11 mouse cellular contexts compared by ENCODE assay signal in the genomic region with DNA sequence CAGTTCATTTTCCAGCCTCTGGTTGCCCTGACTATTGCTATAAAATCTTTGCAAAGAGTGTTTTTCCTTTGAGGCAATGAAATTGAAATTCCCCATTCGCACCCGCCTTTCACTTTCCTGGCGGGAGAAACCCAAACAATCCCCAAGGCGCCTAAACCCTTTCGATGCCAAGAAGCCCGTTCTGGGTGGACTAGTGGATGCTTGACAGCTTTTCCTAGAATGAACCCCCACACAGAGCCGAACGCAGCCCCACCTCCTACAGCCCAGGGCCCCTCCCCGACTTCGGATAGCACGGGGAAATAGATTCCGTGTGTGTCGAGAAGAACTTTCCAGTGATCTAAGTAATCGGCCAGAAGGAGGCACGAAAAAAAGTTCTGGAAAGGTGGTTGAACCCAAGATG. TPM values are rescaled to one million over a fixed set of nuclear protein-coding genes. Genes with fewer than 3 reads are reported as not detected.
A peak's percentile ranks its signal among the peaks of the same experiment; 100 is the strongest.
DNase-seq lines count a peak whose midpoint lies in the region; ATAC-seq and TF ChIP-seq lines count a peak whose summit lies in the region.
"Had no signal": no experiment of that assay in that cellular context is flagged by ENCODE, and none has a peak within 500 bp of the region (broad histone marks: within the 10 kb centered on the region; RNA-seq: fewer than 3 reads in every experiment).

No protein-coding gene starts in this region.

- no peaks in the 10 kb centered on the region for H3K36me3 ChIP-seq in stomach, embryonic 14.5 days (ENCODE audit: control insufficient read depth, insufficient read depth, low read length)
- H3K36me3 ChIP-seq in stomach, postnatal 0 days (ENCODE audit: control insufficient read depth, insufficient read depth, low read length): no peaks in the 10 kb centered on the region
- no peaks in the 10 kb centered on the region for H3K36me3 ChIP-seq in limb, embryonic 15.5 days
- H3K36me3 ChIP-seq: heart, embryonic 15.5 days; limb, embryonic 12.5 days had no signal

- TF ChIP-seq EP300 in stomach, postnatal 0 days (optimal IDR thresholded peaks at IDR 0.05): no peak

- no peak overlapping the region; the same call in 1 of the 2 replicates for H3K4me3 ChIP-seq in stomach, embryonic 14.5 days (ENCODE audit: low read depth, low read length)
- no peak overlapping the region for H3K4me3 ChIP-seq in stomach, postnatal 0 days (ENCODE audit: low read depth, low read length)
- H3K4me3 ChIP-seq in limb, embryonic 15.5 days: peak overlapping the region; percentile 20; the same call in 1 of the 2 replicates

- TF ChIP-seq CTCF in stomach, postnatal 0 days (IDR thresholded peaks at IDR 0.05; ENCODE audit: low read depth): no peak

- 0 out of 2 replicates have a peak, but pooled peaks cover 3% of the 10 kb centered on the region for H3K4me1 ChIP-seq in stomach, embryonic 14.5 days (ENCODE audit: control insufficient read depth, insufficient read depth, low read length)
- H3K4me1 ChIP-seq in stomach, postnatal 0 days (replicated peaks; ENCODE audit: control insufficient read depth, insufficient read depth): no peaks in the 10 kb centered on the region
- peaks cover 12% of the 10 kb centered on the region for H3K4me1 ChIP-seq in limb, embryonic 15.5 days

- WGBS in stomach, embryonic 14.5 days: 8% methylated on average over 15 of the region's 15 CpGs
- 8% methylated on average over 15 of the region's 15 CpGs for WGBS in stomach, postnatal 0 days
- WGBS in limb, embryonic 15.5 days: 4% methylated on average over 15 of the region's 15 CpGs

- peak overlapping the region; percentile 40; the same call in 1 of the 2 replicates for H3K4me2 ChIP-seq in stomach, embryonic 14.5 days (replicated peaks; ENCODE audit: low read depth, low read length)
- no peak overlapping the region for H3K4me2 ChIP-seq in stomach, postnatal 0 days (replicated peaks; ENCODE audit: low read depth)
- H3K4me2 ChIP-seq in limb, embryonic 15.5 days: no peak overlapping the region

- ATAC-seq in frontal cortex, adult (ENCODE audit: low TSS enrichment): peak; percentile 21; the same call in 1 of the 2 replicates
- no peak for ATAC-seq in stomach, embryonic 14.5 days (ENCODE audit: insufficient number of reproducible peaks, insufficient read depth, low FRiP score, low read depth)
- ATAC-seq in stomach, postnatal 0 days (ENCODE audit: low FRiP score, low TSS enrichment): no peak
- no peak for ATAC-seq in limb, embryonic 15.5 days (ENCODE audit: insufficient number of reproducible peaks, low FRiP score, low TSS enrichment, low read depth)

- no peak overlapping the region for H3K9ac ChIP-seq in stomach, embryonic 14.5 days (replicated peaks; ENCODE audit: low read depth, low read length)
- no peak overlapping the region for H3K9ac ChIP-seq in stomach, postnatal 0 days (ENCODE audit: low read length)
- no peak overlapping the region for H3K9ac ChIP-seq in limb, embryonic 15.5 days
- H3K9ac ChIP-seq: heart, embryonic 15.5 days; limb, embryonic 12.5 days had no signal

- no peak for DNase-seq in frontal cortex, postnatal 14 days (ENCODE audit: low spot score in 2 of 2)
- DNase-seq in stomach, postnatal 0 days (ENCODE audit: low spot score): no peak
- no peak for DNase-seq in thymus, postnatal 10 days (ENCODE audit: low spot score in 2 of 2)
- DNase-seq in layer of hippocampus, postnatal 36 days: no peak
- DNase-seq in retina, embryonic 14.5 days (ENCODE audit: low spot score): no peak
- DNase-seq: lung, postnatal 36 days had no signal

- no peak overlapping the region for H3K27ac ChIP-seq in stomach, embryonic 14.5 days (ENCODE audit: low read length)
- no peak overlapping the region for H3K27ac ChIP-seq in stomach, postnatal 0 days (replicated peaks)
- H3K27ac ChIP-seq in limb, embryonic 15.5 days: no peak overlapping the region
- H3K27ac ChIP-seq: heart, embryonic 15.5 days; limb, embryonic 12.5 days had no signal

- H3K27me3 ChIP-seq in stomach, embryonic 14.5 days (ENCODE audit: control insufficient read depth, insufficient read depth, low read length): peaks cover 40% of the 10 kb centered on the region
- peaks cover 12% of the 10 kb centered on the region; the same call in 1 of the 2 replicates for H3K27me3 ChIP-seq in stomach, postnatal 0 days (ENCODE audit: control insufficient read depth, insufficient read depth, low read length)
- peaks cover 80% of the 10 kb centered on the region for H3K27me3 ChIP-seq in limb, embryonic 15.5 days

- no peaks in the 10 kb centered on the region for H3K9me3 ChIP-seq in stomach, embryonic 14.5 days (ENCODE audit: control insufficient read depth, low read depth, low read length)
- H3K9me3 ChIP-seq in stomach, postnatal 0 days (ENCODE audit: control insufficient read depth, low read length): no peaks in the 10 kb centered on the region
- H3K9me3 ChIP-seq in limb, embryonic 15.5 days: no peaks in the 10 kb centered on the region
- H3K9me3 ChIP-seq: heart, embryonic 15.5 days; limb, embryonic 12.5 days had no signal

RNA-seq across cellular contexts. Expression of gene Zdhhc22, which starts 0.9 kb away (rescaled TPM):
- 0.32 and 0.61 TPM in 2 replicates for polyA plus RNA-seq in stomach, embryonic 14.5 days (2014; fragmentation: Nextera tagmentation; extraction: Ambion mirVana)
- 0.53 and 0.58 TPM in 2 replicates for polyA plus RNA-seq in stomach, postnatal 0 days (2015; fragmentation: Nextera tagmentation; extraction: Ambion mirVana)
- 0.14 TPM in 1 of 2 replicates, not detected in the other for polyA plus RNA-seq in limb, embryonic 15.5 days (2015; fragmentation: Nextera tagmentation; extraction: Ambion mirVana)
- total RNA-seq in layer of hippocampus, postnatal 36 days (2021): 10 to 100 TPM in 1 of 2 experiments, 1 to 10 TPM in 1; 6.8 to 10.6 TPM
- polyA plus RNA-seq: heart, embryonic 15.5 days had no signal

RNA-seq across cellular contexts. Expression of gene Tmem63c, which starts 31.8 kb away (rescaled TPM):
- 0.77 and 1.3 TPM in 2 replicates for polyA plus RNA-seq in stomach, embryonic 14.5 days (2014; fragmentation: Nextera tagmentation; extraction: Ambion mirVana)
- polyA plus RNA-seq in stomach, postnatal 0 days (2015; fragmentation: Nextera tagmentation; extraction: Ambion mirVana): 0.72 and 0.74 TPM in 2 replicates
- polyA plus RNA-seq in limb, embryonic 15.5 days (2015; fragmentation: Nextera tagmentation; extraction: Ambion mirVana): not detected in 2 replicates
- total RNA-seq in layer of hippocampus, postnatal 36 days (2021): 10 to 100 TPM; 36.2 to 36.4 TPM
- polyA plus RNA-seq: limb, embryonic 12.5 days had no signal

RNA-seq across cellular contexts. Expression of gene Cipc, which starts 42.5 kb away (rescaled TPM):
- 20.9 and 22.3 TPM in 2 replicates for polyA plus RNA-seq in stomach, embryonic 14.5 days (2014; fragmentation: Nextera tagmentation; extraction: Ambion mirVana)
- polyA plus RNA-seq in stomach, postnatal 0 days (2015; fragmentation: Nextera tagmentation; extraction: Ambion mirVana): 10.1 and 10.8 TPM in 2 replicates
- 22.0 and 23.3 TPM in 2 replicates for polyA plus RNA-seq in limb, embryonic 15.5 days (2015; fragmentation: Nextera tagmentation; extraction: Ambion mirVana)
- total RNA-seq in layer of hippocampus, postnatal 36 days (2021): 10 to 100 TPM; 66.6 to 72.9 TPM
